Mouse (Mus musculus) mouse trophoblast stem cell (cell line): ENCODE results near the gene Slfn8.
"Not testable (repeated sequence)": the region's sequence is repeated elsewhere in the genome, so short reads cannot be mapped to it uniquely, and the experiment has no call there.

Experiments
- in situ Hi-C, 2 experiments: fragments of 300-500 bp; cut with MseI, MboI; formaldehyde crosslinking; loops; 2 replicates in 1 of 2; 3 replicates in 1 of 2; pipeline ENCODE4 v1.15.1; 2025

Gene Slfn8

GRCm38 (mm10) chr11:83013356-83013755 is 7.3 kb downstream of the Slfn8 start:
- in situ Hi-C loops = no loop called here

DNA sequence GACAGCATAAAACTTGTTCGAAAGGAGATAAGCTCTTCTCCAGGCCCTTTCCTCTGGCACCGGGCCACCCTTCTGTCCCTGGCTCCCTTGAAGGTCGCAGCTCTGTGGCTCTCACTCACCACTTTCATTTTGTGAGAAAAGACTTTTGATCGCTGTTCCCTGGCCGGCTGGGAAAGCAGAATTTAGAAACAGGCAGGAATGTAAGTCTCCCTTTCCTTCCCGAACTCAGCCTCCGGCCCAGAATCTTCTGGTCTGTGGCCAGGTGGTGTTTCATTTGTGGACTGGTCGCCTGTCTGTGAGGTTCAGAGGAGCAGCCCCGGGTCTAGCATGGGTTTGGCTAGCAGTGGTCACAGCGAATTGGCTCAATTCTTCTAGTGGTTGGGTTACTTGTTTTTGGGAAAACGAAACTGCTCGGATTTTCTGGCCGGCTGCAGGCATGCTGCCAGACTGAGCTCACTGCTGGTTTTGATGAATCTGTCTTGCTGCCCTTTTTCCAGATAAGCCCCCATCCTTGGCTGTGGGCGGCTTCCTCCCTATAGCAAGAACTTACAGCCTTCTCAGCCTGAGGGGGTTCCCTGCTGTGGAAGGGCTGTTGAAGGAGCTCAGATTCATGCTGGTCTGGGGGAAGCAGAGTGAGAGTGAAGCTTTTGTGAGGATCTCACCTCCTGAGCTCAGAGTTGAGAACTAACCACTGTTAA is 29.0 kb downstream of the Slfn8 start, which contains the start of gene Slfn9:
TSS of gene Slfn9 (minus strand) at position 362 of the 698 bp plus-strand sequence.
- in situ Hi-C loops = no loop called here

DNA sequence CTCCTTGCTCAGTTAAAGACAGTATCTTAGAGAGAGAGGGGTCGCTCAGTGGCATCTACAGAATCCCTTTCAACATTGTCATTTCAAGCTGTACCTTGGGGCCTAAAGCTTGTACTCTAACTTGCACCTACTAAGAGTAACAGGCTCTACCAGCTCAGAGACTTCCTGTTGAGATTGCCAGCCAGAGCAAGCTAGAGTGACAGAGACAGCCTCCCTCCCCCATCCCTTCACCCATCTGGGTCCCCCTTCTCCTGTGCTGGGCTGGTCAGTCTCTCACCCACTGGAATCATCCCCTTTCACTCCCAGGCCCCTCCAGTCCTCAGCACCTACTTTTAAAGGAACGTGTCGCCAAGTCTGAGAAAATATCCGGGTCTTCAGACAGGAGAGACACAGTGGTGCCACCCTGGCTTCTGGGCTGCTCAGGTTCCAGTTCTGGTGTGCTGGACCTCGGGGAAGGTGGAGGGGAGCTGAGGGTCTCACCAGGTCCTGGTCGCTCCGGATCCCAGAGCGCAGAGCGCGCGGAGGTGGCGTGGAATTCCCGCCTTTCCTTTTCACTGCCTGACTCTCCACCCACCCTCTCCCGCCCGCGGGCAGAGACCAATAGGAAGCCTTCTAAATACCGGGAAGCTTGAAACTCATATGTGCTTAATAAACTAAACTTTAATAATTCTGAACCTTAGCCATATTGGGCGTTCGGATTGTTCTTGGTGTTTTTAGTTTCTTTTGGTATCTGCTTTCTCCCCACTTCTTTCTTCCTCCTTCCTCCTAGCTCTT is 29.8 kb downstream of the Slfn8 start:
- in situ Hi-C loops = not testable (repeated sequence)

- in situ Hi-C loops = no loop called here
Observed at GRCm38 (mm10) chr11:82989357-82989756, 31.3 kb downstream of the Slfn8 start.

GRCm38 (mm10) chr11:82987621-82988020 is 33.0 kb downstream of the Slfn8 start:
- in situ Hi-C loops = no loop called here

DNA sequence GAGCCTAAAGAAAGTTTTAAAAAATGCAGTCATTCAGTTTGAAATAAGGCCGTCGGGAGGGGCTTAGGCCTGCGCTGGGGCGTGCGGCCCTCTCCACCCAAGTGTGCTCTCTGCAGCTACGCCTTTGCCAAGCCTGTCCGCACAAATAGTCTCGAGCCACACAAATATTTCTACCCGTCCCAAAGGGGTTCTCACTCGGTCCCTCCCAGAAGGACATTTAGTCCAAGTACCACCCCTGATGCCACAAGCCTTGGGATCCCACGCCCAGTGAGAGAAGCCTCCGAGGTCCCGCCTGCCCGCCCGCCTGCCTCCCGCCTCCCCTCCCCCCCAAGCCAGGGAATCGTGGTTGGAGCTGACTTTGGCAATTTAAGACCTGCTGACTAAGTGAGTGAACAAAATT is 37.4 kb downstream of the Slfn8 start:
- in situ Hi-C loops = no loop called here

- in situ Hi-C loops = not testable (repeated sequence)
Observed at GRCm38 (mm10) chr11:82982409-82982808, 38.2 kb downstream of the Slfn8 start.

GRCm38 (mm10) chr11:82973916-82974315 is 46.7 kb downstream of the Slfn8 start:
- in situ Hi-C loops = no loop called here

DNA sequence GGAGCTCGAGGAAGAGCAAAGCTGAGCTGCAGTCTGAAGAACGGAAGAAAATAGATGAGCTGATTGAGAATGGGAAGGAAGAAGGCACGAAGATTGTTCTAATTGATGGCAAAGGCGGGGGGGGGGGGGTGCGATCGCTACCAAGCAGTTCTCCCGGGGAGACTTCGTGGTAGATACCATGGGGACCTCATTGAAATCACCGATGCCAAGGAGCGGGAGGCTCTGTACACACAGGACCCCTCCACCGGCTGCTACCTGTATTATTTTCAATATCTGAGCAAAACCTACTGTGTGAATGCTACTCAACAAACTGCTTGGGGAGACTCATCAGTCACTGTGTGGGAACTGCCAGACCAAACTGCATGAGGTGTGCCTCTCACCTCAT is 49.0 kb downstream of the Slfn8 start:
- in situ Hi-C loops = no loop called here

DNA sequence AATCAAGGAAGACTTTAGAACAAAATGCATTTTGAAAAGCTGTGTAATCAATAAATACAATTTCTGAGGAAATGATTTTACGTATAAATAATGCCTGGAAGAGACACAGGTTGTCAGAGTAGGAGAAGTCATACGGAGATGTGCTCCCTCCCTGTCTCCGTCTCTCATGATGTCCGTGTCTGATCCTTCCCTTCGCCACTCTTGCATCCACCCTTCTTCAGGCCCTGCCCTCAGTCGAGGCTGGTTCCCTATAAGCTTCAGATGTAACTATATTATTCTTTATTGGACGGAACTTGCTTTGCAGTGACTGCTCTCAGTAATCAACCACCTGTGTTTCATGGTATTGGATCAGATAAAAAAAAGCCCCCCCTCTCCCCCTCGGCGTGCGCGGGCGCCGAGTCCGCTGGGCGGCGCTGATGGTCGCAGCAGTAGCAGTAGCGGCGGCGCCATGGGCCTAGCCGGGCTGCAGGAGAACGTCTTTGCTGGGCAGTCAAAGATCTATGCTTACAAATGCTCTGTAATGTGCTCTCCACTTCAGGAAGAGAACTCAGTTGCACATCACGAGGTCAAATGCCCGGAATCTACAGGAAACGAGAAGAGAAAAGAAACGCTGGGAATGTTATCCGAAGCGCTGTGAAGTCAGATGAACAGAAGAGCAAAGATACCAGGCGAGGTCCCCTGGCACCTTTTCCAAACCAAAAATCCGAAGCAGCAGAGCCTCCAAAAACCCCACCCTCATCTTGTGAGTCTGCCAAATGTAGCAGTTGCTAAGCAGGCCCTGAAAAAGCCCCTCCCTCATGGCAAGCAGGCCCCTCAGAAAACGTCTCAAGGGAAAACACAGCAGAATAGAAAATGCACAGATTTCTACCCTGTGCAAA is 49.7 kb downstream of the Slfn8 start:
- in situ Hi-C loops = no loop called here

- in situ Hi-C loops = no loop called here
Observed at GRCm38 (mm10) chr11:82962215-82962614, 58.4 kb downstream of the Slfn8 start.

DNA sequence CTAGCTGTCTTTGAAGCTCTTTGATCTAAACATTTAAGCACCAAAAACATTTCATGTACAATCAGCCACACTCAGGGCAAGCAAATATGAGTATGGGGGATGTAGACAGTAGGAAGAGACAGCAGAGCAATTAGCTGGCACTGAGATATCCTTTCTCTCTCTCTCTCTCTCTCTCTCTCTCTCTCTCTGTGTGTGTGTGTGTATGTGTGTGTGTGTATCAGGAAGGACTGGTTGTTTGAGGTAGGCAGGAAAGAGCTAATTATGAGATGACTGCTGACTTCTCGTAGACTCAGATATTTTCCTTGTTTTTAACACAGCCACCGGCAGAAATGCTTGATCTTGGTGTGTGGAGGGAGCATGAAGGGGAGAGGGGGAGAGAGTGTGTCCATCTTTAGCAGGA is 58.9 kb downstream of the Slfn8 start:
- in situ Hi-C loops = no loop called here

GRCm38 (mm10) chr11:82959613-82960012 is 61.0 kb downstream of the Slfn8 start:
- in situ Hi-C loops = loop anchor here (5.0 kb wide), 2 partner anchors 37 to 42 kb away; no protein-coding TSS in a partner anchor

DNA sequence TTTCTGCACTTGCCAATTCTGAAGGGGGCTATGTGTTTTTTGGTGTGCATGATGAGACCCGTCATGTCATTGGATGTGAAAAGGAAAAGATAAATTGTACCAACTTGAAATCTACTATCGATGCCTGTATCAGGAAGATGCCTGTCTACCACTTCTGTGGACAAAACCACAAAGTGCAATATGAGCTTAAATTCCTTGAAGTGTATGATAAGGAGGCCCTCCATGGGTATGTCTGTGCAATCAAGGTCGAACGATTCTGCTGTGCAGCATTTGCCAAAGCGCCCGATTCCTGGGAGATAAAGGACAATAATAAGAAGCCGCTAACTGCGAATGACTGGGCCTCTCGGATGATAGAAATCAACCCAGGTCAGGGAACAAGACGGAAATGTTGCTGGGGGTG is 63.7 kb downstream of the Slfn8 start:
- in situ Hi-C loops = loop anchor here (5.0 kb wide), 2 partner anchors 35 to 40 kb away; no protein-coding TSS in a partner anchor

- in situ Hi-C loops = loop anchor here (5.0 kb wide), 2 partner anchors 32 to 37 kb away; no protein-coding TSS in a partner anchor
Observed at GRCm38 (mm10) chr11:82954631-82955030, 66.0 kb downstream of the Slfn8 start.

DNA sequence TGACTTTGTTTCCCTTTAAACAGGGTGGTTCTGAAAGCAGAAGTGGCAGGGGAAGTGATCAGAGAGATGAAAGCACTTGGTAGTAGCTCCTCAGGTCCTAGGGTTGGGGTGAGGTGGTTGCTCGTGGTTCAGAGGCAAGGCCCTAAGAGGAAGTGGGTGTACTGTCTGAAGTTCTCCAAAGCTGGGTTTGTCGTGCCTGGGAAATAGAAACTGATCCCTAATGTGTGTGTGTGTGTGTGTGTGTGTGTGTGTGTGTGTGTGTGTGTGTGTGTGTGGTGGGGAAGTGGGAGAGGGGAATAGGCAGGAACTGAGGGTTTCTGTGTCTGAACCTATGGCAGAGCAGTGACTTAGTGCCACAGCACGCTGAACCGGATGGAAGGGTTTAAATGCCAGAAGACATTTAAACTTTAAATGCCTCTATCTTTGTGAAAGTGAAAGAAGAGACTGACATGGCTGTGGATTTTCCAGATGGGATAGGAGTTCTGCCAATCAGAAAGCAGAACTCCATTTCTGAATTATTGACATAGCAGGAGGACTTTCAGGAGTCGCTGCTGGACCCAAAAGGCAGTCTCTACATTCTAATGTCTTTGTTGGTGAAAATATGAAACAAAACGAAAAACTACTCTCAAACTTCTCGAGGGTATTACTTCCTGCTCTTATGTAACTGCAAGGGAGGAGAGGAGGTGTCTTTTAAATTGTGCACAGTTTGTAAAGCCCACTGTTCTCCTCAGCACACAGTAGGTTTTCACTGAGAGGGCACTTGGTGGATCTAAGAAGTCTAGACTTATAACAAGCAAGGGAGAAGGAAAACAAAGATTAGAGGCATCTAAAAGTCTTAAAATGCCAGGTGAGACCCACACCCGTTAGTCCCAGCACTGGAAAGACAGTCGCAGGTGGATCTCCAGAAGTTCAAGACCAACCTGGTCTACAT is 67.7 kb downstream of the Slfn8 start:
- in situ Hi-C loops = no loop called here
